26 mouse cellular contexts compared by ENCODE assay signal in the genomic region with DNA sequence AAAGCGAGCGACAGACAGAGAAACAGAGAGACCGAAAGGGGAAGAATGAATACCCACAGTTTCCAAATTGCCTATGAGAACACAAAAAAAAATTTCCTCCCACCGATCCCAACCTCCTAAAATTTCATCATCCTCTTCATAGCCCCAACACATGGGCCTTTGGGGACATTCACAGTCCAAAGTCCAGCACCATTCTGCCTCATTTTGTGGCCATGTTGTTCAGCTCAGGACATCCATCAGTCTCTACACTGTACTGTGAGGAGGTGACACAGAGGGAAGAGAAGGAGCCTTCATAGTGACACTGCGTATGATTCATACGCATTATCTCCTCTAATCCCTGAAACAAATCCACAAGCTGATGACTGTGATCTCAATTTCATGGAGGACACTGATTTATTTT. TPM values are rescaled to one million over a fixed set of nuclear protein-coding genes. Genes with fewer than 3 reads are reported as not detected.
DNase-seq lines count a peak whose midpoint lies in the region; ATAC-seq and TF ChIP-seq lines count a peak whose summit lies in the region.
"Had no signal": no experiment of that assay in that cellular context is flagged by ENCODE, and none has a peak within 500 bp of the region (broad histone marks: within the 10 kb centered on the region; RNA-seq: fewer than 3 reads in every experiment).

No protein-coding gene starts in this region.

- H3K4me1 ChIP-seq in liver, adult 2 months (ENCODE audit: control insufficient read depth, insufficient read depth, low read length) = peaks cover 6% of the 10 kb centered on the region
- H3K4me1 ChIP-seq in liver, embryonic 12.5 days = no peaks in the 10 kb centered on the region
- H3K4me1 ChIP-seq in CH12.LX (ENCODE audit: control insufficient read depth in 1 of 2, insufficient read depth in 2 of 2) = peaks cover 0 to 4% of the 10 kb centered on the region in 2 experiments; a peak in 2 of 4 replicates
- 0 out of 2 replicates have a peak, but pooled peaks cover 2% of the 10 kb centered on the region for H3K4me1 ChIP-seq in intestine, embryonic 15.5 days (replicated peaks)
- H3K4me1 ChIP-seq: forebrain, embryonic 12.5 days had no signal

- TF ChIP-seq CTCF in liver, adult 2 months (IDR thresholded peaks at IDR 0.05; ENCODE audit: low read depth, low read length) = no peak
- no peak for TF ChIP-seq CTCF in CH12.LX (conservative IDR thresholded peaks at IDR 0.05 in 1 of 2, IDR thresholded peaks at IDR 0.05 in 1 of 2; ENCODE audit: low read depth in 2 of 2, low read length in 2 of 2)

- TF ChIP-seq RAD21 in CH12.LX (IDR thresholded peaks at IDR 0.05; ENCODE audit: low read depth, low read length) = no peak

- in situ Hi-C loops in CH12.LX (cut with MboI; ENCODE audit: low pct_ligation_motif_present, low pct_unique_long_range_greater_than_20kb, low sequenced_read_pairs) = loop anchor here (5.0 kb wide), 1 partner anchor 239 kb away; no protein-coding TSS in a partner anchor

- H3K79me2 ChIP-seq in liver, adult 2 months (ENCODE audit: control insufficient read depth, insufficient read depth, low read length) = no peaks in the 10 kb centered on the region
- no peaks in the 10 kb centered on the region for H3K79me2 ChIP-seq in CH12.LX (replicated peaks; ENCODE audit: control insufficient read depth, extremely low read depth, insufficient read depth, poor library complexity, severe bottlenecking)

- no peaks in the 10 kb centered on the region for H3K36me3 ChIP-seq in liver, adult 2 months (ENCODE audit: control insufficient read depth, insufficient read depth, low read length)
- H3K36me3 ChIP-seq in liver, embryonic 12.5 days = no peaks in the 10 kb centered on the region
- H3K36me3 ChIP-seq in CH12.LX (replicated peaks in 1 of 2; ENCODE audit: control insufficient read depth in 1 of 2, insufficient read depth in 1 of 2, low read length in 1 of 2) = no peaks in the 10 kb centered on the region
- no peaks in the 10 kb centered on the region for H3K36me3 ChIP-seq in intestine, embryonic 15.5 days
- H3K36me3 ChIP-seq: embryonic facial prominence, embryonic 13.5 days; embryonic facial prominence, embryonic 15.5 days; forebrain, embryonic 10.5 days; forebrain, embryonic 12.5 days; G1E had no signal

- no peak for TF ChIP-seq EP300 in CH12.LX (IDR thresholded peaks at IDR 0.05; ENCODE audit: low read length)

- WGBS in liver, adult 2 months = 82% methylated on average over 6 of the region's 6 CpGs
- 81% methylated on average over 6 of the region's 6 CpGs for WGBS in liver, embryonic 12.5 days (ENCODE audit: insufficient replicate concordance)
- 85% methylated on average over 6 of the region's 6 CpGs for WGBS in intestine, embryonic 15.5 days

- no peak overlapping the region for H3K4me3 ChIP-seq in liver, adult 2 months (ENCODE audit: insufficient read depth, low read depth, low read length)
- no peak overlapping the region for H3K4me3 ChIP-seq in liver, embryonic 12.5 days
- no peak overlapping the region for H3K4me3 ChIP-seq in CH12.LX (replicated peaks in 1 of 3; ENCODE audit: low read depth in 2 of 3, low read length in 2 of 3, poor library complexity in 1 of 3)
- H3K4me3 ChIP-seq in intestine, embryonic 15.5 days (replicated peaks) = no peak overlapping the region
- H3K4me3 ChIP-seq: embryonic facial prominence, embryonic 13.5 days; embryonic facial prominence, embryonic 15.5 days; erythroblast, embryonic 14.5 days; forebrain, embryonic 10.5 days; forebrain, embryonic 12.5 days had no signal

- no peak for ATAC-seq in liver, embryonic 12.5 days
- ATAC-seq in granulocyte monocyte progenitor cell, adult 5-6 weeks (replicated peaks; ENCODE audit: poor library complexity, severe bottlenecking) = peak; percentile 45
- peak; percentile 33; the same call in 1 of the 2 replicates for ATAC-seq in megakaryocyte progenitor cell, adult 5-6 weeks (replicated peaks; ENCODE audit: poor library complexity)
- no peak for ATAC-seq in intestine, embryonic 15.5 days
- ATAC-seq: activated CD4-positive, CD25-positive, alpha-beta regulatory T cell, adult 4 months; forebrain, embryonic 14.5 days; forebrain, embryonic 16.5 days; Patski had no signal

- H3K27me3 ChIP-seq in liver, adult 2 months (ENCODE audit: control insufficient read depth, insufficient read depth, low read length) = no peaks in the 10 kb centered on the region
- H3K27me3 ChIP-seq in liver, embryonic 12.5 days (replicated peaks) = no peaks in the 10 kb centered on the region
- H3K27me3 ChIP-seq in CH12.LX (replicated peaks) = no peaks in the 10 kb centered on the region
- no peaks in the 10 kb centered on the region for H3K27me3 ChIP-seq in intestine, embryonic 15.5 days (replicated peaks)
- H3K27me3 ChIP-seq: embryonic facial prominence, embryonic 13.5 days; embryonic facial prominence, embryonic 15.5 days; Patski had no signal

- no peak overlapping the region for H3K9ac ChIP-seq in liver, adult 2 months (ENCODE audit: low read depth, low read length)
- no peak overlapping the region for H3K9ac ChIP-seq in liver, embryonic 12.5 days
- H3K9ac ChIP-seq in CH12.LX (ENCODE audit: insufficient read depth, low read depth) = no peak overlapping the region
- H3K9ac ChIP-seq in intestine, embryonic 15.5 days = no peak overlapping the region
- H3K9ac ChIP-seq: embryonic facial prominence, embryonic 13.5 days; embryonic facial prominence, embryonic 15.5 days; forebrain, embryonic 12.5 days had no signal

- no peak overlapping the region for H3K27ac ChIP-seq in liver, adult 2 months (replicated peaks; ENCODE audit: insufficient read depth, low read depth, low read length)
- H3K27ac ChIP-seq in liver, embryonic 12.5 days = no peak overlapping the region
- H3K27ac ChIP-seq in CH12.LX (ENCODE audit: insufficient read depth, low read depth) = no peak overlapping the region
- H3K27ac ChIP-seq in intestine, embryonic 15.5 days = no peak overlapping the region
- H3K27ac ChIP-seq: embryonic facial prominence, embryonic 13.5 days; embryonic facial prominence, embryonic 15.5 days; forebrain, embryonic 10.5 days; forebrain, embryonic 12.5 days had no signal

- no peak overlapping the region for H3K4me2 ChIP-seq in liver, embryonic 12.5 days
- 0 out of 2 replicates have a peak overlapping the region, but pooled peaks have one; percentile 19 for H3K4me2 ChIP-seq in CH12.LX (ENCODE audit: insufficient read depth, low read depth, poor library complexity, severe bottlenecking)
- no peak overlapping the region for H3K4me2 ChIP-seq in intestine, embryonic 15.5 days (replicated peaks)
- H3K4me2 ChIP-seq: embryonic facial prominence, embryonic 13.5 days; embryonic facial prominence, embryonic 15.5 days; forebrain, embryonic 12.5 days had no signal

- no peak for TF ChIP-seq POLR2A in liver, adult 2 months (IDR thresholded peaks at IDR 0.05; ENCODE audit: extremely low read depth, insufficient read depth, low read length)
- no peak for TF ChIP-seq POLR2A in CH12.LX (IDR thresholded peaks at IDR 0.05; ENCODE audit: low read depth, low read length)

- H3K9me3 ChIP-seq in liver, embryonic 12.5 days (replicated peaks) = no peaks in the 10 kb centered on the region
- H3K9me3 ChIP-seq in CH12.LX (replicated peaks; ENCODE audit: low read length) = no peaks in the 10 kb centered on the region
- H3K9me3 ChIP-seq in intestine, embryonic 15.5 days = no peaks in the 10 kb centered on the region
- H3K9me3 ChIP-seq: embryonic facial prominence, embryonic 13.5 days; embryonic facial prominence, embryonic 15.5 days; forebrain, embryonic 10.5 days; forebrain, embryonic 12.5 days had no signal

- dilution Hi-C loops in CH12.LX (cut with MboI; ENCODE audit: extremely low pct_ligation_motif_present, extremely low pct_unique_long_range_greater_than_20kb, low sequenced_read_pairs) = no loop called here

- peak; percentile 62 for DNase-seq in liver, adult 2 months (ENCODE audit: extremely low read depth, low read depth, low spot score)
- DNase-seq in CH12.LX (ENCODE audit: extremely low read depth) = no peak
- DNase-seq in testis, postnatal 14 days (ENCODE audit: low spot score) = no peak
- DNase-seq: adrenal gland, adult 8-10 months; adrenal gland, postnatal 36 days; cerebellum, adult 18-20 months; cerebellum, adult 8-10 months; cerebellum, adult 9-11 months; cerebellum, postnatal 14 days; cerebellum, postnatal 36 days; embryo, embryonic 11 days had no signal

TF ChIP-seq in CH12.LX, 34 proteins besides CTCF, POLR2A, EP300 and RAD21:
- TF ChIP-seq MAZ (IDR thresholded peaks at IDR 0.05; ENCODE audit: low read depth, low read length) (no peak), MAX (IDR thresholded peaks at IDR 0.05; ENCODE audit: low read length) (no peak), NRF1 (IDR thresholded peaks at IDR 0.05; ENCODE audit: low read depth, low read length) (no peak), ZC3H11A (IDR thresholded peaks at IDR 0.05; ENCODE audit: low read depth, low read length) (no peak), USF2 (conservative IDR thresholded peaks at IDR 0.05; ENCODE audit: low read depth, low read length) (no peak), MAFK (IDR thresholded peaks at IDR 0.05; ENCODE audit: insufficient replicate concordance, low read length) (no peak), CHD2 (IDR thresholded peaks at IDR 0.05; ENCODE audit: low read length) (no peak), RCOR1 (conservative IDR thresholded peaks at IDR 0.05; ENCODE audit: low read depth, low read length) (no peak), E2F4 (IDR thresholded peaks at IDR 0.05; ENCODE audit: insufficient replicate concordance, low read depth, low read length) (no peak), NELFE (IDR thresholded peaks at IDR 0.05; ENCODE audit: low read depth, low read length) (no peak), SMC3 (IDR thresholded peaks at IDR 0.05; ENCODE audit: low read depth, low read length) (no peak), GABPA (IDR thresholded peaks at IDR 0.05; ENCODE audit: insufficient replicate concordance, low read depth, low read length) (no peak), JUND (conservative IDR thresholded peaks at IDR 0.05; ENCODE audit: low read depth, low read length) (no peak), TCF12 (IDR thresholded peaks at IDR 0.05; ENCODE audit: low read depth, low read length) (no peak)

RNA-seq across cellular contexts. Expression of a gene that starts 12.7 kb away (rescaled TPM):
- total RNA-seq in liver, adult 2 months (2014; rRNA removed) = 0.28 and 0.40 TPM in 2 replicates
- polyA plus RNA-seq in liver, adult 2 months (2012; rRNA removed) = 0.22 and 0.31 TPM in 2 replicates
- 1.8 and 1.9 TPM in 2 replicates for polyA plus RNA-seq in liver, embryonic 12.5 days (2016; fragmentation: Nextera tagmentation; extraction: Ambion mirVana)
- total RNA-seq in CH12.LX (2012; rRNA removed) (not detected in 2 replicates), CH12.LX (2014; rRNA removed) (not detected in 2 replicates)
- 0.04 TPM in 1 of 2 replicates, not detected in the other for polyA plus RNA-seq in CH12.LX (2012; ENCODE audit: insufficient read length, low read depth)
- not detected in 2 replicates for total RNA-seq in granulocyte monocyte progenitor cell, adult 5-6 weeks (2014; fragmentation: Nextera tagmentation)
- total RNA-seq in granulocyte monocyte progenitor cell, adult 5-6 weeks (2017) = not detected in 2 replicates
- not detected in 2 replicates for total RNA-seq in megakaryocyte progenitor cell, adult 5-6 weeks (2015)
- not detected in 2 replicates for total RNA-seq in megakaryocyte progenitor cell, adult 5-6 weeks (2017)
- polyA plus RNA-seq in intestine, embryonic 15.5 days (2015; fragmentation: Nextera tagmentation; extraction: Ambion mirVana) = 11.9 and 12.9 TPM in 2 replicates
- total RNA-seq: common myeloid progenitor, adult 5-6 weeks had no signal
- polyA plus RNA-seq: erythroblast, embryonic 14.5 days; G1E had no signal

Comparison
In these comparisons a context has a peak if more than half of its experiments do, and no peak if none do; other contexts are left out.
1. ATAC-seq: peak in granulocyte monocyte progenitor cell, adult 5-6 weeks (single experiment) and megakaryocyte progenitor cell, adult 5-6 weeks (single experiment); none in liver, embryonic 12.5 days (single experiment) and intestine, embryonic 15.5 days (single experiment).